Mouse (Mus musculus) myocyte (in vitro differentiated cells): ENCODE measurements around the gene Hs1bp3. TPM values are rescaled to one million over a fixed set of nuclear protein-coding genes. Genes with fewer than 3 reads are reported as not detected.

ENCODE experiments used
- H3K27me3 ChIP-seq: one replicate; pipeline ENCODE4 v1.6.1; 2011; ENCODE audit not compliant: control insufficient read depth, insufficient read depth, insufficient read length
- H3K36me3 ChIP-seq: one replicate; pipeline ENCODE4 v1.6.1; 2011; ENCODE audit not compliant: control insufficient read depth, insufficient read depth
- H3K4me2 ChIP-seq: one replicate; pipeline ENCODE4 v1.6.1; 2011; ENCODE audit warnings: low read depth, control low read depth
- H3K4me3 ChIP-seq: one replicate; pipeline ENCODE4 v1.5.1; 2011; ENCODE audit warnings: mild to moderate bottlenecking, control low read depth, moderate library complexity
- H3K79me2 ChIP-seq: one replicate; pipeline ENCODE4 v1.6.1; 2011; ENCODE audit not compliant: control insufficient read depth, insufficient read depth
- H3ac ChIP-seq: one replicate; pipeline ENCODE4 v1.6.1; 2011; ENCODE audit not compliant: control insufficient read depth, insufficient read length
- CEBPB ChIP-seq: IDR thresholded peaks from 2 replicates; pipeline ENCODE4 v1.6.1; 2011; ENCODE audit warnings: mild to moderate bottlenecking, moderate library complexity; ENCODE audit not compliant: poor library complexity, insufficient read depth, severe bottlenecking
- E2F4 ChIP-seq: IDR thresholded peaks from one replicate; pipeline ENCODE4 v1.6.1; 2011; ENCODE audit warnings: mild to moderate bottlenecking, control low read depth, moderate library complexity; ENCODE audit not compliant: insufficient read depth
- MAX ChIP-seq: IDR thresholded peaks from one replicate; pipeline ENCODE4 v1.6.1; 2011; ENCODE audit warnings: low read depth, mild to moderate bottlenecking, control low read depth
- MYOD1 ChIP-seq, 3 experiments: IDR thresholded peaks; one replicate each; pipeline ENCODE4 v1.6.1; 2011; ENCODE audit warnings: control low read depth in 2 of 3, low read depth in 2 of 3, mild to moderate bottlenecking in 2 of 3, moderate library complexity in 1 of 3; ENCODE audit not compliant: insufficient read length in 2 of 3, control insufficient read depth in 1 of 3
- MYOG ChIP-seq, 3 experiments: IDR thresholded peaks; one replicate each; pipeline ENCODE4 v1.6.1; 2011; ENCODE audit warnings: control low read depth in 2 of 3, low read depth in 2 of 3, mild to moderate bottlenecking in 2 of 3; ENCODE audit not compliant: insufficient read length in 2 of 3, control insufficient read depth in 1 of 3, insufficient read depth in 1 of 3
- POLR2A ChIP-seq: IDR thresholded peaks from one replicate; pipeline ENCODE4 v1.6.1; 2011; ENCODE audit warnings: low read depth, mild to moderate bottlenecking, control low read depth, moderate library complexity; ENCODE audit not compliant: insufficient read length
- POLR2AphosphoS2 ChIP-seq: IDR thresholded peaks from one replicate; pipeline ENCODE4 v1.6.1; 2011; ENCODE audit warnings: low read depth, control low read depth; ENCODE audit not compliant: insufficient read length
- REST ChIP-seq: IDR thresholded peaks from one replicate; pipeline ENCODE4 v1.6.1; 2011; ENCODE audit warnings: mild to moderate bottlenecking, control low read depth, moderate library complexity; ENCODE audit not compliant: insufficient read depth, insufficient read length
- SRF ChIP-seq: IDR thresholded peaks from one replicate; pipeline ENCODE4 v1.6.1; 2011; ENCODE audit warnings: low read depth; ENCODE audit not compliant: control insufficient read depth, insufficient read length
- TCF12 ChIP-seq: IDR thresholded peaks from one replicate; pipeline ENCODE4 v1.6.1; 2011; ENCODE audit warnings: mild to moderate bottlenecking, control low read depth; ENCODE audit not compliant: poor library complexity, insufficient read depth, severe bottlenecking
- TCF3 ChIP-seq: IDR thresholded peaks from one replicate; pipeline ENCODE4 v1.6.1; 2011; ENCODE audit warnings: low read depth, control low read depth; ENCODE audit not compliant: insufficient read length
- USF1 ChIP-seq: IDR thresholded peaks from one replicate; pipeline ENCODE4 v1.6.1; 2011; ENCODE audit warnings: low read depth, mild to moderate bottlenecking, control low read depth, moderate library complexity
- polyA plus RNA-seq: library from polyadenylated mRNA; unstranded; fragments of >200 nt; fragmentation: generic; extraction: Trizol; gene quantifications from one replicate; pipeline ENCODE4 v1.2.1, GENCODE M21; 2012; ENCODE audit warnings: missing spikeins

Hs1bp3 gene
- polyA plus RNA-seq, 1 experiment: 24.6 TPM

DNA sequence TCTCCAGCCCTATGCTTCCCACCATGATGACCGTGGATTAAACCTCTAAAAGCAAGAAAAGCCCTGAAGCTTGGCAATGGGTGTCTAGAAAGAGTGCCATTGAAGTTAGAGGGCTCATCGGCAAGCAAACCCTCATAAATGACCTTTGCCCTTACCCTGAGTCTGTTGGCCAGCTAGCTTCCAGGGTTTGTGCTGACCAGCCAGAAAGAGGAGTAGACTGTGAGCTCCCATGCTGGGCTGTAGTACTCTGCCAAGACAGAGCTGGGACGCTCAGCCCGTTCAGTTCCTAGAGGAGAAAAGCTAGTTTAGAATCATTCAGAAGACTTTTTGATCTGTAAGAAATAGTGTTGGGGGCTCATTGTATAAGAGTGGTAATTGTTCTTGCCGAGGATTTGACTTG lies 60.5 kb downstream of the Hs1bp3 start:
- no peak overlapping the region for H3ac ChIP-seq
- H3K79me2 ChIP-seq: no peaks in the 10 kb centered on the region
- no peak overlapping the region for H3K4me3 ChIP-seq
- H3K4me2 ChIP-seq: no peak overlapping the region
- no peaks in the 10 kb centered on the region for H3K36me3 ChIP-seq
- TF ChIP-seq POLR2A (no peak), CEBPB (no peak), TCF3 (no peak), SRF (no peak), TCF12 (no peak), MAX (no peak), POLR2AphosphoS2 (no peak), MYOG (IDR thresholded peaks at IDR 0.05; ENCODE audit: control insufficient read depth in 1 of 3, insufficient read depth in 1 of 3, insufficient read length in 2 of 3, low read depth in 2 of 3) (no peak), MYOD1 (IDR thresholded peaks at IDR 0.05; ENCODE audit: control insufficient read depth in 1 of 3, insufficient read length in 2 of 3, low read depth in 2 of 3) (no peak), USF1 (no peak), REST (no peak), E2F4 (no peak)
- no peaks in the 10 kb centered on the region for H3K27me3 ChIP-seq

DNA sequence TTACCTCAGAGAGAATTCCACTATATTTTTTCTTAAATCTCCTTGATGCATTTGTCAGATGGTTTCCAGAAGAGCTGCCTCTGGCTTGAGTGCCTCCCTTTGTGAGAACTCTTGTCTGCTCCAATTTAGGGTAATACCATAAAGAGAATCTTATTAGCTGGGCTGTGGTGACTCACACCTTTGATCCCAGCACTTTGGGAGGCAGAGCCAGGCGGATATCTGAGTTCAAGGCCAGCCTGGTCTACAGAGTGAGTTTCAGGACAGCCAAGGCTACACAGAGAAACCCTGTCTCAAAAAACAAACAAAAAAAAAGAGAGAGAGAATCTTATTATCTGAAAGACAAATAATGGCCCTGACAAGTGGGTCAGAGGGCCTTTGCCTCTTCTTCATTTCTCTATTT lies 63.9 kb downstream of the Hs1bp3 start:
- Histone ChIP-seq H3K36me3 (no peaks in the 10 kb centered on the region), H3K79me2 (no peaks in the 10 kb centered on the region), H3K27me3 (no peaks in the 10 kb centered on the region), H3K4me3 (no peak overlapping the region), H3K4me2 (no peak overlapping the region), H3ac (no peak overlapping the region)
- TF ChIP-seq TCF3 (no peak), MAX (no peak), MYOD1 (IDR thresholded peaks at IDR 0.05; ENCODE audit: control insufficient read depth in 1 of 3, insufficient read length in 2 of 3, low read depth in 2 of 3) (no peak), TCF12 (no peak), POLR2AphosphoS2 (no peak), MYOG (IDR thresholded peaks at IDR 0.05; ENCODE audit: control insufficient read depth in 1 of 3, insufficient read depth in 1 of 3, insufficient read length in 2 of 3, low read depth in 2 of 3) (no peak), USF1 (no peak), POLR2A (no peak), REST (no peak), SRF (no peak), E2F4 (no peak), CEBPB (no peak)

DNA sequence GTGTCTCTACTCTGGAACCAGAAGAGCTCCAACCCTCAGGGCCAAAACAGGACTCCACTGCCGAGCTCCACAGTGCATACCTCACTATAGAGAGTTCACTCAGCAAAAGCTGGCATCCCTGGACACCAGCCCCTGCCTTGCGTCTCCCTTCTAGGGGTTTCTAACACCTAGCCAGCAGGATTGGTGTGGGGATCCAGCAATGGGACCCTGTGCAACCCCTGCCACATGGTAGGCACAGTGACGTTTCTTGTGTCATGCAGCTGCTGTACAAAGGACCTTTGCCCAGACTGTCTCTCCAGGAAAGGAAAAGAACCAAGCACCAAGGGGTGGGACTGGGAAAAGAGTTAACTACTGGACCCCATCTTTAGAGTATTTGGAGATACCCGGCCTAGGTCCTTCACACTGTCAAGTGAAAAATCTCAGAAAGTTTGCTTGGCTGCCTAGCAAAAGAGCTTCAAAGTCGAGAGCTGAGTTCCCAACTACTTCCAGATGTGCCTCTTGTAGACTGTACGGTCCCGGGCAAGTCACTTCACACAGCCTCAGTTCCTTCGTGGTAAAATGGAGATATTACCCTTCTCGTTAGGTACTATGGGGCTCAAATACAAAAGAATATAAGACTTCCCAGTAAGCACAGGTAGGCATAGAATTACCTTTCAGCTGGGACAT lies 64.9 kb downstream of the Hs1bp3 start:
- no peak overlapping the region for H3ac ChIP-seq
- no peaks in the 10 kb centered on the region for H3K27me3 ChIP-seq
- H3K36me3 ChIP-seq: no peaks in the 10 kb centered on the region
- no peak for TF ChIP-seq USF1
- TF ChIP-seq POLR2A: no peak
- no peak for TF ChIP-seq REST
- no peak for TF ChIP-seq TCF3
- no peak overlapping the region for H3K4me2 ChIP-seq
- no peak overlapping the region for H3K4me3 ChIP-seq
- no peaks in the 10 kb centered on the region for H3K79me2 ChIP-seq

DNA sequence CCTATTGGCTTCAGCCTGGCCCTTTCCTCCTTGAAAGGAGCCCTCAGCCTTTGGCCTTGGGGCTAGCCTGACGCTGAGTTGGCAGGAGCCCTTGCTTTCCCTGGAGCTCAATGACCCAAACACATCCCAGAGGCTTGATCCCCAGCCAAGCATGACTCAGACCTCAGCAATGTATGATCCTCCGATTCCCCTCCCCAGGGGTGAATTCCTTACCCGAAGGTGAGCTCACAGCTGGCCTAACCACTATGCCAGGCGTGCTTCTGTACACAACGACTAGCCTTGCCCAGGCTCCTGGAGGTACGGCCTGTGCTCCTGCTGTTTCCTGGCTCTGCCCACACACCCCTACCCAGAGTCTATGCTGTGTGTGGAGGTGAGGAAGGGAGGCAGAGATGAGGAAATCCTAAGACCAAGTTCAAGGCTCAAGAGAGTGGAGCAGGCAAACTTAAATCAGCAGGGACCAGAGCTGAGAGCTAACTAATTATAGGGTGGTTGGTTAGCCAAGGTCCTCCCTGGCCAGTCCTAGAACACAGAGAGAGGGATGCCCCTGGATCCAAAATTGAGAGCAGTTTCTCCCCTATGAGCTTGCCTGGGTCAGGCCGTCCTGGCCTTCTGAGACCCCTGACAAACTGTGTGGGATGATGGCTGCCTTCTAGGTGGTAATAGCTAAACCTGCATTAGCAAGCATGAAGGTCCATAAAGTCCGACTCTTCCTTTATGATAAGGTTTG lies 66.7 kb downstream of the Hs1bp3 start:
- H3ac ChIP-seq: no peak overlapping the region
- H3K4me2 ChIP-seq: peak overlapping the region; percentile 30
- H3K27me3 ChIP-seq: no peaks in the 10 kb centered on the region
- no peaks in the 10 kb centered on the region for H3K79me2 ChIP-seq
- no peak overlapping the region for H3K4me3 ChIP-seq
- TF ChIP-seq MYOG (IDR thresholded peaks at IDR 0.05; ENCODE audit: control insufficient read depth in 1 of 3, insufficient read depth in 1 of 3, insufficient read length in 2 of 3, low read depth in 2 of 3) (peak in 1 of 3 experiments; percentile 55), MYOD1 (IDR thresholded peaks at IDR 0.05; ENCODE audit: control insufficient read depth in 1 of 3, insufficient read length in 2 of 3, low read depth in 2 of 3) (peak in 1 of 3 experiments; percentile 53), TCF3 (no peak)
- H3K36me3 ChIP-seq: no peaks in the 10 kb centered on the region

DNA sequence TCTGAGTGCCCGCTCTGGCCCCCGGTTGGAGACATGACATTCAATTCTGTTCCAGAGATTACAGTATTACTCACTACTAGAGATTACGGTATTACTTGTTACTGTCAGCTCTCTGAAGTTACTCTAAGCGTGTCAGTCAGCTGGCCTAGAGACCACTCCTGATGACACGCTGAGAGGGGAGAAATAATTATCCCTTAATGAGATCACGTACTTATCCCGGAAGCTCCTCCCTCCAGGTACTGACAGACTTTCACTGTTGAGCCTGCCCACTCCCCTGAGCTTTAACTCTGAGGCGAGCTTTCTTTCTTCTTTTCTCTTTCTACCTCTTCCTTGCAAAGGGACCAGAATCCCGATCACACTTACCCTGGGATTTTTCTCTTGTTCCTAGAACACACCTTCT lies 67.7 kb downstream of the Hs1bp3 start:
- H3K79me2 ChIP-seq: no peaks in the 10 kb centered on the region
- H3ac ChIP-seq: no peak overlapping the region
- H3K27me3 ChIP-seq: no peaks in the 10 kb centered on the region
- no peaks in the 10 kb centered on the region for H3K36me3 ChIP-seq
- no peak overlapping the region for H3K4me2 ChIP-seq
- TF ChIP-seq CEBPB (no peak), MAX (no peak), MYOG (IDR thresholded peaks at IDR 0.05; ENCODE audit: control insufficient read depth in 1 of 3, insufficient read depth in 1 of 3, insufficient read length in 2 of 3, low read depth in 2 of 3) (no peak), POLR2AphosphoS2 (no peak), TCF3 (no peak), MYOD1 (IDR thresholded peaks at IDR 0.05; ENCODE audit: control insufficient read depth in 1 of 3, insufficient read length in 2 of 3, low read depth in 2 of 3) (no peak), POLR2A (no peak), REST (no peak), E2F4 (no peak), USF1 (no peak), SRF (no peak), TCF12 (no peak)
- H3K4me3 ChIP-seq: no peak overlapping the region
